Mouse (Mus musculus) large intestine, adult 2 months (tissue): ENCODE measurements around the gene Tbc1d9b. TPM values are rescaled to one million over a fixed set of nuclear protein-coding genes. Genes with fewer than 3 reads are reported as not detected.
"Not testable (repeated sequence)": the region's sequence is repeated elsewhere in the genome, so short reads cannot be mapped to it uniquely, and the experiment has no call there.

ENCODE experiments used
- DNase-seq: peaks from one replicate; pipeline ENCODE4 v3.0.0-alpha.2; 2012; ENCODE audit warnings: low read depth, low spot score
- WGBS: fragments of 180-500 bp; shearing (Covaris S2); methylation state at CpG from one replicate; pipeline ENCODE4 v1.1.7; 2018; 5-methylcytosine and 5-hydroxymethylcytosine counted together
- polyA plus RNA-seq: library from polyadenylated mRNA; depleted of rRNA; stranded (reverse); fragments of >200 nt; gene quantifications from 2 replicates; pipeline ENCODE4 v1.2.3, GENCODE M21; 2012

Tbc1d9b gene
- polyA plus RNA-seq, 1 experiment: 28.2 TPM

GRCm38 (mm10) chr11:50168352-50168751 is 37.2 kb downstream of the Tbc1d9b start:
- WGBS: 92% methylated on average over 5 of the region's 5 CpGs
- no peak for DNase-seq

- DNase-seq: not testable (repeated sequence)
- WGBS: 5% methylated on average over 19 of the region's 19 CpGs
These were observed 43.0 kb downstream of the Tbc1d9b start, which contains the start of gene Mrnip for GRCm38 (mm10) chr11:50174111-50174729. Mrnip (plus strand) TSS chr11:50174444.

GRCm38 (mm10) chr11:50174730-50175187 is 43.6 kb downstream of the Tbc1d9b start:
- under 1% methylated on average over 27 of the region's 27 CpGs for WGBS
- peak; percentile 96 for DNase-seq

DNA sequence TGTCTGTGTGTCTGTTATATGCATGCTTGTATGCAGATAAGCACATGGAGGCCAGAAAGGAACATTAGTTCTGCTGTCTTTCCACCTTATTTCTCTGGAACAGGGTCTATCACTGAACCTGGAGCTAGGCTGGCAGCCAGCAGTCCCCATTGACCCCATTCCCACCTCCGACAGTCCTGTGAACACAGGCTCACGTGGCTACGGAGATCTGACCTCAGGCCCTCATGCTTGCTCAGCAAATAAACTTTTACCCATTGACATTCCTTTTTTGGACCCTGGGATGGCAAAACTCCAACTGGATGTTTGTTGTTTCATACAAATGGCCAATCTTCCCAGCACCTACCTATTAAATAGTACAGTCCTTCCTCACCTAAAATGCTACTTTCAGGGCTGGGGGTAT is 45.2 kb downstream of the Tbc1d9b start:
- no peak for DNase-seq
- 55% methylated on average over 3 of the region's 3 CpGs for WGBS

GRCm38 (mm10) chr11:50177111-50177510 is 45.9 kb downstream of the Tbc1d9b start:
- DNase-seq: no peak
- 79% methylated on average over 6 of the region's 6 CpGs for WGBS

- WGBS: 84% methylated on average over 5 of the region's 5 CpGs
- DNase-seq: no peak
These were observed 47.6 kb downstream of the Tbc1d9b start for GRCm38 (mm10) chr11:50178532-50179488.

- WGBS: 82% methylated on average over 6 of the region's 6 CpGs
- no peak for DNase-seq
These were observed 49.5 kb downstream of the Tbc1d9b start for GRCm38 (mm10) chr11:50180478-50181231.

- 31% methylated on average over 4 of the region's 4 CpGs for WGBS
- DNase-seq: no peak
These were observed 51.5 kb downstream of the Tbc1d9b start for GRCm38 (mm10) chr11:50182702-50183101.

DNA sequence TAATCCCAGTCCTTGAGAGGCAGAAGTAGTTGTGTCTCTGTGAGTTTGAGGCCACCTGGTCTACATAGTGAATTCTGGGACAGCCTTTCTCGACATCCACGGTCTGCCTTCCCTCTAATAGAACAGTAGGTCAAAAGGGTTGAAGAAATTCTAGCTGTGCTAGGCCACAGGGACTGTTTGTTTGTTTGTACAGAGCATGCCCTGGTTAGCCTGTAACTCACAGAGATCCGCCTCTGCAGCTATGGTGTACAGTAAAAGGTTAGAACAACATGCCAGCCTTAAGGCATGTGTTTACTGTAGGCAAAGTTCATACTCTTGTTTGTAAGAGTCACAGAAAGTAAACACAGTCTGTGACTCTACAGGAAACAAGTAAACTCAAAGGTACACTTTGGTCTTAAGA is 53.6 kb downstream of the Tbc1d9b start:
- no peak for DNase-seq
- WGBS: 73% methylated on average over 3 of the region's 3 CpGs

GRCm38 (mm10) chr11:50188682-50189081 is 57.5 kb downstream of the Tbc1d9b start:
- no peak for DNase-seq
- 62% methylated on average over 7 of the region's 7 CpGs for WGBS

- 58% methylated on average over 4 of the region's 4 CpGs for WGBS
- no peak for DNase-seq
These were observed 59.2 kb downstream of the Tbc1d9b start for GRCm38 (mm10) chr11:50190362-50190761.

DNA sequence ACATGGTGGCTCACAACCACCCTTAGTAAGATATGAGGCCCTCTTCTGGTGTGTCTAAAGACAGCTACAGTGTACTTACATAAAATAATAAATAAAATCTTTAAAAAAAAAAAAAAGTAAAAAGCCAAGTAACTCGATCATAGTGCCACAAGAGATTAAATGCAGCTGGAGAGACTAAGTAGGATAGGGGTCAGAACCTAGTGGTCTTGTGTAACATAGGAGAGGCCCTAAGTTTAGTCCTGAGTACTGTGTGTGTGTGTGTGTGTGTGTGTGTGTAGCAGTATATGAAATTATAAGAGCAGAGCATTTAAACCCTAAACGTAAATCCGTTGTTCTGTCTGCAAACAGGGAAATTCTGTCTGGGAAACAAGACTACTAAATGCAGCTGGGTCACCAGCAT is 61.1 kb downstream of the Tbc1d9b start:
- WGBS: 83% methylated on average over 3 of the region's 3 CpGs
- no peak for DNase-seq

- DNase-seq: no peak
- 32% methylated on average over 7 of the region's 7 CpGs for WGBS
These were observed 62.9 kb downstream of the Tbc1d9b start for GRCm38 (mm10) chr11:50194070-50194469.

DNA sequence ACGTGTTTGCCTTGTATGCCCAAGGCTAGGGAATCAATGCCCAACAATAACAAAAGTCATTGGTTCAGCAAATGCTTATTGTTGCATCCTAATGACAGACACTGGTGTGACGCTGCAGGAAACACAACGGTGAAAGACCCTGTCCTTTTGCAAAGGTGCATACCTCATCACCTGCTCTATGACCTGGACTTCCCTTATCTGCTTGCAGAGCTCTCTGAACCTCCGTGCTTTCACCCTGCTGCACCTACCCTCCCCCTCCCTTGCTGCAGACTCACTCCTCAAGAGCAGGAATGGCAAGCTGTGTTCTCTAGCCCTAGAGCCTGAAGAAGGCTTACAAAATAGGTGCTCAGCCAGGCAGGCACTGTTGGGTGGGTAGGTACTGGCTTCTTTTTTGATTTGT is 63.6 kb downstream of the Tbc1d9b start:
- WGBS: 84% methylated on average over 4 of the region's 4 CpGs

DNA sequence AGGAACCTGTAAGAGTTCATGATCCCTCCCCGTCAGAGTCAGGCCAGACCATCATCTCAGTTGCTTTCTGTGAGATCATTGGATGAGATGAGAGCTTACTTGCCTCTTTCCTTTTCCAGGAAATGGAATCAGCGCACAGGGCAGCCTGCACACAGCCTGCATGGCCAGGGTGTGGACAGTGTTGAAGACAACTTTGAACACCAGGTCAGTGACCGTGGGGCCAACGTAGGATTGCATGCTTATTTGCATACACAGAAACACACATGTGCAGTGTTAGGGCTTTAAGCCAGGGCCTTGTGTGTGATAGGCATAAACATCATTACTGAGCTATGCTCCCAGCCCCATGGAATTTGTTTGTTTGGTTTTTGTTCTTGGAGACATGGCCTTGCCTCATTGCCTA is 66.3 kb downstream of the Tbc1d9b start:
- 70% methylated on average over 4 of the region's 4 CpGs for WGBS
- DNase-seq: no peak

More for the DNA sequence above, 63.6 kb downstream of the Tbc1d9b start:
- DNase-seq: no peak

DNA sequence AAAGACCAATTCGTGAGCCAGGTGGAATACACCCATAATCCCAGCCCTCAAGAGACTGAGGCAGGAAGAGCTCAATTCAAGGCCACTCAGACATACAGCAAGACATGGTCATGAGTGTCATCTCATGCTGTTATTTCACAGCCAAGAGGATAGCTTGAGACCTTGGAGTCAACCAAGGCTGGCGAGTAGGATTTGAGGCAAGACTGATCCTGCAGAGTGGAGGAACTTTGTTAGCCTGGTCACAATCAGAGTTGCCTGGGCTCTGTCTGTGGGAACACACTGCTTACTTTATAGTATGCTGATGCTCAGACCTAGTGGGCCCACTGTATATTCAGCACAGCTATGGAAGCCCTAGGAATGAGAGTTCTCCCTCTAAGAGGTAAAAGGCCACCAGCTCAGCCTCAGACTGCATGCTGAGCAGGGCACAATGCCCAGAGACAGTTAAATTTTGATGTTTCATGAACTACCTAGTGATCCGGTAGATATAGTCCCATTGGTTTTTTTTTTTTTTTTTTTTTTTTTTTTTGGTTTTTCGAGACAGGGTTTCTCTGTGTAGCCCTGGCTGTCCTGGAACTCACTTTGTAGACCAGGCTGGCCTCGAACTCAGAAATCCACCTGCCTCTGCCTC is 67.1 kb downstream of the Tbc1d9b start:
- no peak for DNase-seq
- 83% methylated on average over 4 of the region's 5 CpGs for WGBS

- no peak for DNase-seq
- WGBS: 93% methylated on average over 2 of the region's 2 CpGs
These were observed 67.7 kb downstream of the Tbc1d9b start for GRCm38 (mm10) chr11:50198916-50199315.

GRCm38 (mm10) chr11:50200613-50201012 is 69.4 kb downstream of the Tbc1d9b start:
- no peak for DNase-seq
- 66% methylated on average over 8 of the region's 8 CpGs for WGBS

- DNase-seq: no peak
- WGBS: 89% methylated on average over 3 of the region's 3 CpGs
These were observed 70.4 kb downstream of the Tbc1d9b start for GRCm38 (mm10) chr11:50201590-50201989.
